Mouse (Mus musculus): ENCODE measurements around the gene Phactr1. TPM values are rescaled to one million over a fixed set of nuclear protein-coding genes. Genes with fewer than 3 reads are reported as not detected.

The Phactr1 gene
- total and polyA plus RNA-seq, 3 experiments: not detected

DNA sequence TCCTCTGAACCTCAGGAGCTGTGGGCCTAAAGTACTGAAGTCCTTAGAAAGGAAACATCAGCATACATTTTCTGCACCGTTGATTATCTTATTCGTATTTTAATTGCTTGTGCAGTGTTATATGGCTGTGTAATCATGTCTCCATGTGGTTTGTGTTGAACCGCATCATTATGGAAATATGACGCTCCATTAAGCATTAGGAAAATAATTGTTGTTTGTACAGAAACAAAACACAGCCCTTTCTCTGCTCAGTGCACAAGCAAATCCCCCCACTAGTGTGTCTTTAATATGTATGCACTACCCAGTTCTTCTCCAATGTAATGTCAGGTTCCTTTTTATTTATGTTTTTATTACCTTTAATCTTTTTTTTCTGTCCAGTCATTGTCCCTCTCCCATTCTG, 333.6 kb downstream of the Phactr1 start:
- no peak for DNase-seq (ENCODE audit: low read depth, low spot score)
- Histone ChIP-seq H3K4me1 (ENCODE audit: control insufficient read depth in 1 of 2, insufficient read depth in 2 of 2, low read length in 2 of 2) (no peaks in the 10 kb centered on the region), H3K27me3 (ENCODE audit: control insufficient read depth in 1 of 2, insufficient read depth in 2 of 2, low read length in 2 of 2) (no peaks in the 10 kb centered on the region; a peak in 1 of 4 replicates), H3K79me2 (ENCODE audit: control insufficient read depth, insufficient read depth, low read length, poor library complexity) (no peaks in the 10 kb centered on the region), H3K36me3 (ENCODE audit: control insufficient read depth in 1 of 2, insufficient read depth in 2 of 2, low read length in 2 of 2) (no peaks in the 10 kb centered on the region), H3K9me3 (replicated peaks; ENCODE audit: insufficient read depth, low read length) (no peaks in the 10 kb centered on the region), H3K4me3 (ENCODE audit: control insufficient read depth in 1 of 2, insufficient read depth in 1 of 2, low read depth in 2 of 2, low read length in 2 of 2) (no peak overlapping the region), H3K27ac (ENCODE audit: control insufficient read depth, low read depth, low read length) (no peak overlapping the region), H3K9ac (ENCODE audit: control insufficient read depth, low read depth, low read length, poor library complexity, severe bottlenecking) (no peak overlapping the region)
- no peak for TF ChIP-seq SIN3A (IDR thresholded peaks at IDR 0.05; ENCODE audit: low read length)
- no peak for TF ChIP-seq ETS1 (IDR thresholded peaks at IDR 0.05; ENCODE audit: low read depth, low read length)
- TF ChIP-seq CTCF (IDR thresholded peaks at IDR 0.05 in 2 of 3, conservative IDR thresholded peaks at IDR 0.05 in 1 of 3; ENCODE audit: control insufficient read depth in 1 of 3, insufficient read depth in 1 of 3, low read depth in 2 of 3, low read length in 3 of 3, poor library complexity in 1 of 3, severe bottlenecking in 1 of 3): no peak
- TF ChIP-seq UBTF (IDR thresholded peaks at IDR 0.05; ENCODE audit: borderline replicate concordance, insufficient read depth, low read depth, low read length): no peak

DNA sequence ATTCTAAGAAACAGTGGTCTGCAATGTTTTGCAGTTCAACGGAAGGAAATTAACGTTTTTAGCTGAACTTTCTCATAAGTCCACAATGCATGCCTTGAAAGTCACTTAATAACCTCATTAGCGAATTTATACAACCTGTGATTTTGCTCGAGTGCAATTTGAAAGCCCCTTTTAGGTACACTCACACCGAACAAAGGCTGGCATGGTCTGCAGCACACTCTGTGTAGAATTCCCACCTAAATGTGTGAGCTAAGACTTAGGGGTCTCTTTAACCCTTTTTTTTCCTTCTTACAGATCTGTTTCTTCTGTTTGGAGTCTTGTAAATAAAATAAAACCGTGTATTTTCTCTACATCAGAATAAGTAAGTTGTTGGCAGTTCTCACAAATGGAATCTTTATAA, 335.3 kb downstream of the Phactr1 start:
- TF ChIP-seq RAD21 (IDR thresholded peaks at IDR 0.05; ENCODE audit: low read depth, low read length): no peak
- TF ChIP-seq ZMIZ1 (IDR thresholded peaks at IDR 0.05; ENCODE audit: low read depth, low read length): no peak
- no peak for TF ChIP-seq ZKSCAN1 (IDR thresholded peaks at IDR 0.05; ENCODE audit: low read depth, low read length)
- TF ChIP-seq MYC (IDR thresholded peaks at IDR 0.05; ENCODE audit: low read depth, low read length): no peak
- no peak for TF ChIP-seq USF2 (IDR thresholded peaks at IDR 0.05; ENCODE audit: borderline replicate concordance in 1 of 2, insufficient read depth in 1 of 2, low read depth in 1 of 2, low read length in 2 of 2)
- TF ChIP-seq USF1 (IDR thresholded peaks at IDR 0.05; ENCODE audit: low read depth, low read length): no peak
- no peak for TF ChIP-seq CHD1 (IDR thresholded peaks at IDR 0.05; ENCODE audit: low read depth, low read length)
- no peak for TF ChIP-seq ZNF384 (IDR thresholded peaks at IDR 0.05; ENCODE audit: low read depth, low read length)
- TF ChIP-seq UBTF (IDR thresholded peaks at IDR 0.05; ENCODE audit: borderline replicate concordance, insufficient read depth, low read depth, low read length): no peak
- TF ChIP-seq ETS1 (IDR thresholded peaks at IDR 0.05; ENCODE audit: low read depth, low read length): no peak
- TF ChIP-seq BHLHE40 (IDR thresholded peaks at IDR 0.05; ENCODE audit: borderline replicate concordance, low read depth, low read length): no peak
- no peak for TF ChIP-seq MYB (IDR thresholded peaks at IDR 0.05; ENCODE audit: low read depth, low read length)
- no peak for TF ChIP-seq KAT2A (conservative IDR thresholded peaks at IDR 0.05; ENCODE audit: low read depth, low read length)
- no peak for TF ChIP-seq RCOR1 (IDR thresholded peaks at IDR 0.05; ENCODE audit: low read depth, low read length)
- TF ChIP-seq POLR2AphosphoS2 (IDR thresholded peaks at IDR 0.05; ENCODE audit: low read length): no peak
- TF ChIP-seq NELFE (IDR thresholded peaks at IDR 0.05; ENCODE audit: low read depth, low read length): no peak
- TF ChIP-seq ELF1 (IDR thresholded peaks at IDR 0.05; ENCODE audit: low read depth, low read length): no peak
- no peak for TF ChIP-seq MEF2A (IDR thresholded peaks at IDR 0.05; ENCODE audit: extremely low read depth, insufficient replicate concordance, low read depth, low read length, poor library complexity, severe bottlenecking)
- TF ChIP-seq EP300 (IDR thresholded peaks at IDR 0.05; ENCODE audit: low read depth in 1 of 2, low read length in 2 of 2): no peak
- TF ChIP-seq CHD2 (IDR thresholded peaks at IDR 0.05; ENCODE audit: low read length): no peak
- no peak for DNase-seq (ENCODE audit: low read depth, low spot score)
- H3K4me3 ChIP-seq (ENCODE audit: control insufficient read depth in 1 of 2, insufficient read depth in 1 of 2, low read depth in 2 of 2, low read length in 2 of 2): no peak overlapping the region

More for the DNA sequence above, 335.3 kb downstream of the Phactr1 start:
- Histone ChIP-seq H3K79me2 (ENCODE audit: control insufficient read depth, insufficient read depth, low read length, poor library complexity) (no peaks in the 10 kb centered on the region), H3K9ac (ENCODE audit: control insufficient read depth, low read depth, low read length, poor library complexity, severe bottlenecking) (no peak overlapping the region), H3K9me3 (replicated peaks; ENCODE audit: insufficient read depth, low read length) (no peaks in the 10 kb centered on the region), H3K36me3 (ENCODE audit: control insufficient read depth in 1 of 2, insufficient read depth in 2 of 2, low read length in 2 of 2) (no peaks in the 10 kb centered on the region), H3K27ac (ENCODE audit: control insufficient read depth, low read depth, low read length) (no peak overlapping the region), H3K4me1 (ENCODE audit: control insufficient read depth in 1 of 2, insufficient read depth in 2 of 2, low read length in 2 of 2) (no peaks in the 10 kb centered on the region), H3K27me3 (ENCODE audit: control insufficient read depth in 1 of 2, insufficient read depth in 2 of 2, low read length in 2 of 2) (no peaks in the 10 kb centered on the region; a peak in 1 of 4 replicates)
